Mouse (Mus musculus): Measurements from ENCODE around the gene Gm7694. TPM values are rescaled to one million over a fixed set of nuclear protein-coding genes. Genes with fewer than 3 reads are reported as not detected.

Gene Gm7694
- polyA plus RNA-seq, 1 experiment from 2014 or later, result 1.6 TPM

- no peak for ATAC-seq (replicated peaks)
These were observed 35.4 kb downstream of the Gm7694 start for GRCm38 (mm10) chr1:170270696-170271095.

DNA sequence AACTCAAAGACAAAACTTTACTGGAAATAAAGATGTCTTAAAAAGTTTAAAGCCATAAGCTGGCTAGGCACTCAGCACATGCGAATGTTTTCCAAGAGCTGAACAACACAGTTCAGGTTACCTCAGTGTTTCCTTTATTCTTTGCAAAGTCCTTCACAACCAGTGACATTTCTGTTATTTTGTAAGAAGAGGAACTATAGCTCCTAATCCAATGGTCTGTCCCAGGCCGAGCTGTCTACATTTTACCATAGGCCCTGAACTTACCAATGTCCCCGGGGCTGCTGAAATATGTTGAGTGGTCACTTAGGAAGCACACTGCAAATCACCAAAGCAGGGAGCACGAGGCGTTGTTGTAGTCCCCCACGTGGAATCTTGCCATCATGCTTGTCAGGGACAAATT is 35.9 kb downstream of the Gm7694 start:
- Histone ChIP-seq H3K9ac (no peak overlapping the region), H3K27me3 (replicated peaks) (no peaks in the 10 kb centered on the region), H3K4me3 (no peak overlapping the region), H3K4me1 (no peaks in the 10 kb centered on the region), H3K9me3 (peaks cover under 1% of the 10 kb centered on the region), H3K4me2 (no peak overlapping the region), H3K36me3 (replicated peaks) (no peaks in the 10 kb centered on the region), H3K27ac (no peak overlapping the region)
- ATAC-seq (replicated peaks), result no peak
- 86% methylated on average over 6 of the region's 6 CpGs for WGBS

More at GRCm38 (mm10) chr1:170270696-170271095, 35.4 kb downstream of the Gm7694 start:
- H3K4me2 ChIP-seq, result no peak overlapping the region
- H3K4me3 ChIP-seq, result no peak overlapping the region
- no peak overlapping the region for H3K27ac ChIP-seq
- no peaks in the 10 kb centered on the region for H3K4me1 ChIP-seq
- WGBS, result 88% methylated on average over 4 of the region's 4 CpGs
- peaks cover 3% of the 10 kb centered on the region for H3K9me3 ChIP-seq
- H3K9ac ChIP-seq, result no peak overlapping the region
- H3K36me3 ChIP-seq (replicated peaks), result no peaks in the 10 kb centered on the region
- no peaks in the 10 kb centered on the region for H3K27me3 ChIP-seq (replicated peaks)

GRCm38 (mm10) chr1:170255560-170255910 is 50.6 kb downstream of the Gm7694 start:
- ATAC-seq (replicated peaks), result peak; percentile 100
- WGBS, result 4% methylated on average over 32 of the region's 32 CpGs
- H3K27me3 ChIP-seq (replicated peaks), result peaks cover 11% of the 10 kb centered on the region; the same call in 1 of the 2 replicates

GRCm38 (mm10) chr1:170254893-170255559 is 51.1 kb downstream of the Gm7694 start:
- Histone ChIP-seq H3K4me1 (peaks cover 4% of the 10 kb centered on the region), H3K9ac (peak overlapping the region; percentile 78), H3K4me3 (peak overlapping the region; percentile 75), H3K4me2 (peak overlapping the region; percentile 94), H3K9me3 (no peaks in the 10 kb centered on the region), H3K27ac (peak overlapping the region; percentile 66), H3K27me3 (replicated peaks) (peaks cover 11% of the 10 kb centered on the region; the same call in 1 of the 2 replicates), H3K36me3 (replicated peaks) (no peaks in the 10 kb centered on the region)
- peak; percentile 89 for ATAC-seq (replicated peaks)
- 22% methylated on average over 30 of the region's 30 CpGs for WGBS

More at GRCm38 (mm10) chr1:170255560-170255910, 50.6 kb downstream of the Gm7694 start:
- peak overlapping the region; percentile 78 for H3K9ac ChIP-seq
- H3K4me1 ChIP-seq, result peaks cover 4% of the 10 kb centered on the region
- H3K27ac ChIP-seq, result peak overlapping the region; percentile 66
- peak overlapping the region; percentile 94 for H3K4me2 ChIP-seq
- no peaks in the 10 kb centered on the region for H3K9me3 ChIP-seq
- H3K4me3 ChIP-seq, result peak overlapping the region; percentile 75
- no peaks in the 10 kb centered on the region for H3K36me3 ChIP-seq (replicated peaks)

Other genes with a start within 250 kb of the Gm7694 start
- 9.4 TPM in 2 replicates for gene Ddr2, start 195.6 kb downstream of the Gm7694 start, polyA plus RNA-seq (2015; fragmentation: Nextera tagmentation; extraction: Ambion mirVana)
- 58.2 and 63.2 TPM in 2 replicates for gene Uap1, start 131.4 kb downstream of the Gm7694 start, polyA plus RNA-seq (2015; fragmentation: Nextera tagmentation; extraction: Ambion mirVana)
- 9.1 TPM in 2 replicates for gene Uhmk1, start 90.9 kb downstream of the Gm7694 start, polyA plus RNA-seq (2015; fragmentation: Nextera tagmentation; extraction: Ambion mirVana)
- not detected in 2 replicates for gene Sh2d1b2, start 73.6 kb downstream of the Gm7694 start, polyA plus RNA-seq (2015; fragmentation: Nextera tagmentation; extraction: Ambion mirVana)
- 0.06 TPM in 1 of 2 replicates, not detected in the other for gene Sh2d1b1, start 29.0 kb downstream of the Gm7694 start, polyA plus RNA-seq (2015; fragmentation: Nextera tagmentation; extraction: Ambion mirVana)
- gene Spata46, start 2.5 kb upstream of the Gm7694 start, polyA plus RNA-seq (2015; fragmentation: Nextera tagmentation; extraction: Ambion mirVana), result 1.2 and 2.0 TPM in 2 replicates

Measured in midbrain, embryonic 15.5 days (tissue).